In the genomic region with DNA sequence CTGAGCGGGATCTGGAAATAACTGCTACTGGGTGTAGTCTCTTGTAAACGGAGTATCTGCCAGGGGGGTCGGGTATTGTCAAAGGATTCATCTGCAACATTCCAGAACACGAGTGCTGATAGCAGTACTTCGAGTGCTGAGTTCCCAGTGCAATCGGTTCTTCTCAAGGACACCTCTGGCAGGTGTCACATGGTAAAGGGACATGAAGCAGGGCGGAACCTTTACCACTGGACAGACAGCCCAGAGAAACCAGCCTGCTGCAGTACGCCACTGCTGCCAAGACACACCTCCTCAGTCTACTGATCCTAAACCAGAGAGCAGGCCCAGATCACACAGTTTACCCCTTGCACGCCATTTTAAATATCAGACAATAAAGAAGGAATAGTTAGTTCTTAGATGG, we compare ENCODE assay signal across 8 mouse cellular contexts. TPM values are rescaled to one million over a fixed set of nuclear protein-coding genes. Genes with fewer than 3 reads are reported as not detected.
A peak's percentile ranks its signal among the peaks of the same experiment; 100 is the strongest.
DNase-seq lines count a peak whose midpoint lies in the region; ATAC-seq and TF ChIP-seq lines count a peak whose summit lies in the region.

No protein-coding gene starts in this region.

- peaks cover 45% of the 10 kb centered on the region for H3K27me3 ChIP-seq in embryonic facial prominence, embryonic 12.5 days
- H3K27me3 ChIP-seq in lung, embryonic 14.5 days (ENCODE audit: insufficient read depth, low read length) = peaks cover 26% of the 10 kb centered on the region

- intact Hi-C loops in heart, postnatal 25 days (cut with DNase I) = loop anchor here (5.0 kb wide), 1 partner anchor 393 kb away; a partner anchor contains a TSS
- intact Hi-C loops in gastrocnemius, postnatal 14 days (cut with DNase I; ENCODE audit: low total_unique reads) = loop anchor here (10.0 kb wide), 1 partner anchor 410 kb away; no protein-coding TSS in a partner anchor

- DNase-seq in heart, adult 11 months = peak; percentile 97
- no peak for DNase-seq in heart, postnatal 25 days (ENCODE audit: low spot score)
- no peak for DNase-seq in lung, embryonic 14.5 days
- peak; percentile 61 for DNase-seq in testis, postnatal 10 days (ENCODE audit: low spot score)
- no peak for DNase-seq in gastrocnemius, postnatal 14 days
- no peak for DNase-seq in embryo, embryonic 9.5 days (ENCODE audit: extremely low spot score)

- peaks cover 5% of the 10 kb centered on the region; the same call in 1 of the 2 replicates for H3K4me1 ChIP-seq in embryonic facial prominence, embryonic 12.5 days
- H3K4me1 ChIP-seq in lung, embryonic 14.5 days (ENCODE audit: insufficient read depth) = no peaks in the 10 kb centered on the region; the same call in 1 of the 2 replicates

- H3K36me3 ChIP-seq in embryonic facial prominence, embryonic 12.5 days = no peaks in the 10 kb centered on the region
- no peaks in the 10 kb centered on the region for H3K36me3 ChIP-seq in lung, embryonic 14.5 days (ENCODE audit: insufficient read depth)

- TF ChIP-seq CTCF in lung, embryonic 14.5 days (IDR thresholded peaks at IDR 0.05; ENCODE audit: low read depth) = no peak

- no peaks in the 10 kb centered on the region for H3K9me3 ChIP-seq in embryonic facial prominence, embryonic 12.5 days
- no peaks in the 10 kb centered on the region for H3K9me3 ChIP-seq in lung, embryonic 14.5 days (ENCODE audit: low read depth, low read length)

- WGBS in embryonic facial prominence, embryonic 12.5 days = 60% methylated on average over 9 of the region's 9 CpGs
- WGBS in lung, embryonic 14.5 days = 36% methylated on average over 9 of the region's 9 CpGs

- H3K27ac ChIP-seq in embryonic facial prominence, embryonic 12.5 days = no peak overlapping the region
- H3K27ac ChIP-seq in lung, embryonic 14.5 days (ENCODE audit: low read depth) = no peak overlapping the region

- peak overlapping the region; percentile 25; the same call in 1 of the 2 replicates for H3K4me3 ChIP-seq in embryonic facial prominence, embryonic 12.5 days
- peak overlapping the region; percentile 16 for H3K4me3 ChIP-seq in lung, embryonic 14.5 days (ENCODE audit: low read depth, low read length)

- no peak overlapping the region for H3K9ac ChIP-seq in embryonic facial prominence, embryonic 12.5 days
- H3K9ac ChIP-seq in lung, embryonic 14.5 days = no peak overlapping the region

- ATAC-seq in embryonic facial prominence, embryonic 12.5 days (ENCODE audit: insufficient number of reproducible peaks, insufficient read depth, low FRiP score, low TSS enrichment) = no peak
- 0 out of 4 replicates have a peak, but pooled peaks have one; percentile 2 to 6 for ATAC-seq in hematopoietic stem cell, adult 5-6 weeks (replicated peaks in 1 of 2; ENCODE audit: insufficient read depth in 1 of 2, low FRiP score in 2 of 2, low TSS enrichment in 1 of 2, low read depth in 1 of 2, poor library complexity in 2 of 2, severe bottlenecking in 2 of 2)
- ATAC-seq in lung, embryonic 14.5 days (ENCODE audit: insufficient read depth) = peak; percentile 16; the same call in 1 of the 2 replicates

- H3K4me2 ChIP-seq in embryonic facial prominence, embryonic 12.5 days (replicated peaks) = peak overlapping the region; percentile 48
- peak overlapping the region; percentile 57 for H3K4me2 ChIP-seq in lung, embryonic 14.5 days

RNA-seq across cellular contexts. Expression of a gene that starts 4.2 kb away (rescaled TPM):
- total RNA-seq in heart, postnatal 25 days (2021) = 1 to 10 TPM; 1.4 to 2.0 TPM
- 26.5 and 32.1 TPM in 2 replicates for polyA plus RNA-seq in embryonic facial prominence, embryonic 12.5 days (2016; fragmentation: Nextera tagmentation; extraction: Ambion mirVana)
- not detected in 2 replicates for total RNA-seq in hematopoietic stem cell, adult 5-6 weeks (2017)
- polyA plus RNA-seq in lung, embryonic 14.5 days (2014; fragmentation: Nextera tagmentation; extraction: Ambion mirVana) = 55.8 and 57.3 TPM in 2 replicates
- 10 to 100 TPM in 1 of 2 experiments, 1 to 10 TPM in 1; 9.6 to 24.2 TPM for total RNA-seq in gastrocnemius, postnatal 14 days (2021)

RNA-seq across cellular contexts. Expression of a gene that starts 45.1 kb away (rescaled TPM):
- total RNA-seq in heart, postnatal 25 days (2021) = 1 to 10 TPM; 1.9 to 2.5 TPM
- polyA plus RNA-seq in embryonic facial prominence, embryonic 12.5 days (2016; fragmentation: Nextera tagmentation; extraction: Ambion mirVana) = not detected in 2 replicates
- not detected in 2 replicates for total RNA-seq in hematopoietic stem cell, adult 5-6 weeks (2017)
- polyA plus RNA-seq in lung, embryonic 14.5 days (2014; fragmentation: Nextera tagmentation; extraction: Ambion mirVana) = not detected in 2 replicates
- total RNA-seq in gastrocnemius, postnatal 14 days (2021) = not detected

RNA-seq across cellular contexts. Expression of a gene that starts 45.1 kb away (rescaled TPM):
- total RNA-seq in heart, postnatal 25 days (2021) = 10 to 100 TPM; 89.2 to 90.0 TPM
- 47.0 and 49.2 TPM in 2 replicates for polyA plus RNA-seq in embryonic facial prominence, embryonic 12.5 days (2016; fragmentation: Nextera tagmentation; extraction: Ambion mirVana)
- 7.6 and 24.3 TPM in 2 replicates for total RNA-seq in hematopoietic stem cell, adult 5-6 weeks (2017)
- 31.2 and 32.8 TPM in 2 replicates for polyA plus RNA-seq in lung, embryonic 14.5 days (2014; fragmentation: Nextera tagmentation; extraction: Ambion mirVana)
- total RNA-seq in gastrocnemius, postnatal 14 days (2021) = 10 to 100 TPM; 75.2 to 93.8 TPM

Comparison
In these comparisons a context has a peak if more than half of its experiments do, and no peak if none do; other contexts are left out.
1. DNase-seq: peak in heart, adult 11 months (single experiment) and testis, postnatal 10 days (single experiment); none in heart, postnatal 25 days (single experiment), lung, embryonic 14.5 days (single experiment), gastrocnemius, postnatal 14 days (single experiment) and embryo, embryonic 9.5 days (single experiment).